Mouse (Mus musculus) kidney, postnatal 0 days (tissue): ENCODE measurements at regions not wholly inside any gene's neighbourhood (a gene's known extent, or its start where the extent isn't known, plus 50 kb on each side); places are given as distances from the start of the nearest gene placed in this dataset.

ENCODE experiments used
- ATAC-seq: fragments of 200-750 bp; cut with Nextera tagmentation; replicated peaks from 2 replicates; pipeline ENCODE4 v1.8.0; 2017; ENCODE audit warnings: low read depth, moderate number of reproducible peaks, moderate TSS enrichment, moderate library complexity; ENCODE audit not compliant: low FRiP score
- DNase-seq: peaks from one replicate; pipeline ENCODE4 v3.0.0-alpha.2; 2016; ENCODE audit warnings: low spot score
- H3K27ac ChIP-seq: fragments of 300-500 bp; sonication (generic); 2 replicates; pipeline ENCODE4 v1.5.1; 2014; ENCODE audit warnings: mild to moderate bottlenecking
- H3K27me3 ChIP-seq: fragments of 300-500 bp; sonication (generic); 2 replicates; pipeline ENCODE4 v1.6.1; 2014; ENCODE audit warnings: low read length, mixed read lengths; ENCODE audit not compliant: insufficient read depth
- H3K36me3 ChIP-seq: fragments of 300-500 bp; sonication (generic); 2 replicates; pipeline ENCODE4 v1.6.1; 2014; ENCODE audit warnings: low read length, mixed read lengths; ENCODE audit not compliant: insufficient read depth
- H3K4me1 ChIP-seq: fragments of 300-500 bp; sonication (generic); replicated peaks from 2 replicates; pipeline ENCODE4 v1.6.1; 2014; ENCODE audit warnings: antibody characterized with exemption, low read length, mixed read lengths; ENCODE audit not compliant: insufficient read depth
- H3K4me2 ChIP-seq: fragments of 300-500 bp; sonication (generic); 2 replicates; pipeline ENCODE4 v1.6.1; 2014; ENCODE audit warnings: mild to moderate bottlenecking, low read length, moderate library complexity, mixed read lengths
- H3K4me3 ChIP-seq: fragments of 300-500 bp; sonication (generic); replicated peaks from 2 replicates; pipeline ENCODE4 v1.5.1; 2014; ENCODE audit warnings: low read depth, low read length
- H3K9ac ChIP-seq: fragments of 300-500 bp; sonication (generic); 2 replicates; pipeline ENCODE4 v1.6.1; 2014; ENCODE audit warnings: low read depth, low read length
- H3K9me3 ChIP-seq: fragments of 300-500 bp; sonication (generic); replicated peaks from 2 replicates; pipeline ENCODE4 v1.6.1; 2016; ENCODE audit warnings: low read length, inconsistent platforms, mixed read lengths
- CTCF ChIP-seq: IDR thresholded peaks from 2 replicates; pipeline ENCODE4 v1.5.1; 2016; ENCODE audit warnings: antibody characterized with exemption, low read depth, mild to moderate bottlenecking, moderate library complexity
- WGBS: fragments of 180-500 bp; shearing (Covaris S2); extraction: QIAGEN DNeasy Blood & Tissue Kit; methylation state at CpG from one replicate; pipeline ENCODE4 v1.1.7; 2014; 5-methylcytosine and 5-hydroxymethylcytosine counted together

DNA sequence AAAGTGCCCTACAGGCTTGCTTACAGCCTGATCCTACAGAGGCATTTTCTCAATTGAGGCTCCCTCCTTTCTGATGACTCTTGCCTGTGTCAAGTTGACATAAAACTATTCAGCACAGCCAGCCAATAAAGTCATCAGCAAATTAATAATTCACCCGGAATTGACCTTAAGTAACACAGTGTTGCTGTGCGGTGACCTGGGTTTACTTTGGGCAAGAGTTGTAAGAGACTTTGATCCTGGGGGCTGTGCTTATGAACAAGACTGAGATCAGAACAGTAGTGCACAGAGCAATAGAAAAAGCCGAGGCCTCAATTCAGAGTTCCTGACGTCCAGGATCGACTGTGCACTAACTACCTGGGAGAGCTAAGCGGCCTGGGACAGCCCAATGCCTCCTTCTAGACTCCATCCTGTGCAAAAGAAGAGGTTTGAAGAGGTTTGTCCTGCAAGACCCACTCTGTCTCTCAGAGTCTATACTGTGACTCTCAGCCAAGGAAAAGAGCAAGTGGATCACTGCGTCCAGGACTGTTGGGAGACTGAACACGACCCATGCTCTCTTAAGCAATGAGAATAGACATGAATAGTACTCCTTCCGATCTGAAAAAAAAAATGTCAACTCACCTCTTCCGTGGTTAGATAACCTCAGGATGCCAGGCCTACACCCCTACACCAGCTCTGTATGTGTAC is 208.7 kb upstream of the Cadm1 start:
- H3K4me1 ChIP-seq: no peaks in the 10 kb centered on the region
- no peak for TF ChIP-seq CTCF
- H3K4me2 ChIP-seq: no peak overlapping the region
- ATAC-seq: peak; percentile 72
- no peaks in the 10 kb centered on the region for H3K27me3 ChIP-seq
- 78% methylated on average over 10 of the region's 10 CpGs for WGBS
- H3K4me3 ChIP-seq: no peak overlapping the region
- H3K36me3 ChIP-seq: no peaks in the 10 kb centered on the region
- no peak overlapping the region for H3K9ac ChIP-seq
- peak; percentile 14 for DNase-seq
- H3K27ac ChIP-seq: no peak overlapping the region
- H3K9me3 ChIP-seq: no peaks in the 10 kb centered on the region

DNA sequence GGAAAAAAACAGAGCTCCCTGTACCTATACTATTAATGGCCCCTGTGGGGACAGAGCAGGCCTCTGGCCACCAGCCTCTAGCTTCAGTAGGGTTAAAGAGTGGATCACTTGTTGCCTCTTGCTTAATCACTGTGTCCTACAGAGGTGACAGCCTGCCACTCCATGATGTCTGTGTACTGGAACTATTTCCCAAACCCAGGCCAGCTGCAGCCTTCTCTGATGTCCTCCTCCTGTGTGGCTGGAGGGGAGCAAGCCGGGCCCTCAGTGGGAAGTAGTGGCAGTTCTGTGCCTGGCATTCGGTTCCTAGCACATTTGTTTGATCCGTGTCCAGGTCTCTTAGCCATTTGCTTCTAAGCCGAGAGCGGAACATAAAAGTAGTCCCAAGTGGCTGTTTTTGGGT is 207.7 kb upstream of the Cadm1 start:
- Histone ChIP-seq H3K4me2 (no peak overlapping the region), H3K27ac (no peak overlapping the region), H3K4me1 (no peaks in the 10 kb centered on the region), H3K9ac (no peak overlapping the region), H3K9me3 (no peaks in the 10 kb centered on the region), H3K36me3 (no peaks in the 10 kb centered on the region), H3K4me3 (no peak overlapping the region), H3K27me3 (no peaks in the 10 kb centered on the region)
- TF ChIP-seq CTCF: no peak
- WGBS: 62% methylated on average over 5 of the region's 5 CpGs
- ATAC-seq: no peak
- no peak for DNase-seq

GRCm38 (mm10) chr9:47323051-47323450 is 206.9 kb upstream of the Cadm1 start:
- Histone ChIP-seq H3K4me2 (no peak overlapping the region), H3K9ac (no peak overlapping the region), H3K36me3 (no peaks in the 10 kb centered on the region), H3K4me1 (no peaks in the 10 kb centered on the region), H3K27ac (no peak overlapping the region), H3K9me3 (no peaks in the 10 kb centered on the region), H3K27me3 (no peaks in the 10 kb centered on the region), H3K4me3 (no peak overlapping the region)
- peak; percentile 18 for DNase-seq
- ATAC-seq: no peak
- 48% methylated on average over 5 of the region's 5 CpGs for WGBS
- no peak for TF ChIP-seq CTCF

- H3K4me1 ChIP-seq: no peaks in the 10 kb centered on the region
- H3K4me3 ChIP-seq: no peak overlapping the region
- no peak overlapping the region for H3K27ac ChIP-seq
- ATAC-seq (no peak), DNase-seq (peak; percentile 16)
- TF ChIP-seq CTCF: no peak
- 98% methylated on average over 2 of the region's 2 CpGs for WGBS
- H3K27me3 ChIP-seq: no peaks in the 10 kb centered on the region
- H3K9me3 ChIP-seq: no peaks in the 10 kb centered on the region
- H3K9ac ChIP-seq: no peak overlapping the region
- no peaks in the 10 kb centered on the region for H3K36me3 ChIP-seq
- no peak overlapping the region for H3K4me2 ChIP-seq
These were observed 202.4 kb upstream of the Cadm1 start for GRCm38 (mm10) chr9:47327575-47327974.

DNA sequence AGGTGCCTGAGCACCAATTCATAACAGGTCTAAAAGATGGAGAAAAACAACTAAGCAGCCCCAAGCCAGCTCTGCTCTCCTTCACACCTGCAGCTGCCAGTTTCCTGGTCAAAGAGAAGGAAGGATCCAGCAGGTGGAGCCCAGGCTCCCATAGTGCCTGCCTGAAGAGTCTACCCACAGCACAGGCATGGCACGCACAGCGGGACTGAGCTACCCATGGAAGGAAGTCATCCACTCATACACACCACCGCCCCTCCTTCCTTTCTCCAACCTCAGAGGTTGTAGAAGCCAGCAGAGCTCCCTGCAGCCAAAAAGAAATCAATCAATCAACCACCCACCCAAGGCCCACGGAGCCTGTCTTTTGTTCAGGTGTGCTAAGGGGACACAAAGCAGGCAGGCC is 197.0 kb upstream of the Cadm1 start:
- H3K9me3 ChIP-seq: no peaks in the 10 kb centered on the region
- H3K4me2 ChIP-seq: no peak overlapping the region
- H3K4me1 ChIP-seq: no peaks in the 10 kb centered on the region
- WGBS: 53% methylated on average over 4 of the region's 4 CpGs
- no peak for DNase-seq
- H3K27me3 ChIP-seq: no peaks in the 10 kb centered on the region
- H3K27ac ChIP-seq: no peak overlapping the region
- no peaks in the 10 kb centered on the region for H3K36me3 ChIP-seq
- H3K9ac ChIP-seq: no peak overlapping the region
- no peak overlapping the region for H3K4me3 ChIP-seq
- no peak for ATAC-seq
- peak; percentile 62; the same call in 1 of the 2 replicates for TF ChIP-seq CTCF

GRCm38 (mm10) chr9:47338221-47338620 is 191.8 kb upstream of the Cadm1 start:
- DNase-seq (no peak), ATAC-seq (no peak)
- no peak overlapping the region for H3K4me3 ChIP-seq
- H3K9me3 ChIP-seq: no peaks in the 10 kb centered on the region
- no peak overlapping the region for H3K9ac ChIP-seq
- no peak overlapping the region for H3K27ac ChIP-seq
- TF ChIP-seq CTCF: peak; percentile 53; the same call in 1 of the 2 replicates
- 65% methylated on average over 4 of the region's 4 CpGs for WGBS
- H3K4me2 ChIP-seq: no peak overlapping the region
- no peaks in the 10 kb centered on the region for H3K27me3 ChIP-seq
- H3K4me1 ChIP-seq: no peaks in the 10 kb centered on the region
- H3K36me3 ChIP-seq: no peaks in the 10 kb centered on the region
